Mouse (Mus musculus): ENCODE data around the gene Ap1g2.

- TF ChIP-seq CTCF (IDR thresholded peaks at IDR 0.05; ENCODE audit: low read depth, low read length) (no peak), GATA1 (IDR thresholded peaks at IDR 0.05; ENCODE audit: borderline replicate concordance, low read length) (no peak), POLR2AphosphoS5 (IDR thresholded peaks at IDR 0.05; ENCODE audit: insufficient replicate concordance, low read depth, low read length) (no peak), TAL1 (conservative IDR thresholded peaks at IDR 0.05; ENCODE audit: low read depth, low read length) (no peak)
These were observed 42.6 kb upstream of the Ap1g2 start for GRCm38 (mm10) chr14:55149041-55149440.

Measured in G1E (cell line).